Mouse (Mus musculus) MEL (cell line): ENCODE results near the gene Idi1. TPM values are rescaled to one million over a fixed set of nuclear protein-coding genes. Genes with fewer than 3 reads are reported as not detected.
A peak's percentile ranks its signal among the peaks of the same experiment; 100 is the strongest.
"Not testable (repeated sequence)": the region's sequence is repeated elsewhere in the genome, so short reads cannot be mapped to it uniquely, and the experiment has no call there.

Experiments used
- DNase-seq: peaks from one replicate; pipeline ENCODE4 v3.0.0; 2011; ENCODE audit warnings: low read depth, low spot score
- H3K27ac ChIP-seq: 2 replicates; pipeline ENCODE4 v1.5.1; 2012; ENCODE audit warnings: low read depth, mild to moderate bottlenecking, control low read depth, low read length, moderate library complexity; ENCODE audit not compliant: control insufficient read depth
- H3K27me3 ChIP-seq, 2 experiments: fragments of 150-350 bp in 1 of 2; sonication (generic) in 1 of 2; 2 replicates each; pipeline ENCODE4 v1.6.1; 2012; ENCODE audit warnings: low read length in 2 of 2, mild to moderate bottlenecking in 2 of 2, improper control_type of control experiment in 1 of 2, moderate library complexity in 1 of 2; ENCODE audit not compliant: insufficient read depth in 2 of 2, control insufficient read depth in 1 of 2
- H3K36me3 ChIP-seq, 2 experiments: 2 replicates each; pipeline ENCODE4 v1.6.1; 2012 to 2014; ENCODE audit warnings: low read length in 2 of 2, improper control_type of control experiment in 1 of 2, inconsistent platforms in 1 of 2, mild to moderate bottlenecking in 1 of 2; ENCODE audit not compliant: insufficient read depth in 2 of 2, control insufficient read depth in 1 of 2
- H3K4me1 ChIP-seq, 2 experiments: fragments of 150-350 bp in 1 of 2; sonication (generic) in 1 of 2; 2 replicates each; pipeline ENCODE4 v1.6.1; 2012; ENCODE audit warnings: low read length in 2 of 2, improper control_type of control experiment in 1 of 2, mild to moderate bottlenecking in 1 of 2; ENCODE audit not compliant: insufficient read depth in 2 of 2, control insufficient read depth in 1 of 2
- H3K4me3 ChIP-seq, 2 experiments: fragments of 150-350 bp in 1 of 2; sonication (generic) in 1 of 2; 2 replicates each; pipeline ENCODE4 v1.5.1; 2012; ENCODE audit warnings: low read depth in 2 of 2, low read length in 2 of 2, mild to moderate bottlenecking in 2 of 2, moderate library complexity in 2 of 2, control low read depth in 1 of 2, improper control_type of control experiment in 1 of 2; ENCODE audit not compliant: control insufficient read depth in 1 of 2, insufficient read depth in 1 of 2
- H3K79me2 ChIP-seq: 2 replicates; pipeline ENCODE4 v1.6.1; 2012; ENCODE audit warnings: mild to moderate bottlenecking, low read length, moderate library complexity; ENCODE audit not compliant: control insufficient read depth, poor library complexity, insufficient read depth
- H3K9ac ChIP-seq: 2 replicates; pipeline ENCODE4 v1.6.1; 2012; ENCODE audit warnings: low read depth, mild to moderate bottlenecking, control low read depth, low read length, moderate library complexity; ENCODE audit not compliant: control insufficient read depth, poor library complexity, severe bottlenecking
- H3K9me3 ChIP-seq: fragments of 150-350 bp; sonication (generic); replicated peaks from 2 replicates; pipeline ENCODE4 v1.6.1; 2012; ENCODE audit warnings: mild to moderate bottlenecking, low read length, improper control_type of control experiment, moderate library complexity; ENCODE audit not compliant: insufficient read depth
- BHLHE40 ChIP-seq: IDR thresholded peaks from 2 replicates; pipeline ENCODE4 v1.6.1; 2012; ENCODE audit warnings: low read depth, mild to moderate bottlenecking, inconsistent platforms, low read length, improper control_type of control experiment, borderline replicate concordance
- CTCF ChIP-seq, 3 experiments: IDR thresholded peaks in 2 of 3; conservative IDR thresholded peaks in 1 of 3; 2 replicates each; pipeline ENCODE4 v1.5.1; 2011 to 2012; ENCODE audit warnings: low read length in 3 of 3, low read depth in 2 of 3, mild to moderate bottlenecking in 2 of 3, improper control_type of control experiment in 1 of 3, inconsistent platforms in 1 of 3, mixed read lengths in 1 of 3, moderate library complexity in 1 of 3; ENCODE audit not compliant: control insufficient read depth in 1 of 3, insufficient read depth in 1 of 3, poor library complexity in 1 of 3, severe bottlenecking in 1 of 3
- ELF1 ChIP-seq: IDR thresholded peaks from 2 replicates; pipeline ENCODE4 v1.6.1; 2014; ENCODE audit warnings: low read depth, mild to moderate bottlenecking, inconsistent platforms, low read length, improper control_type of control experiment, moderate library complexity
- GATA1 ChIP-seq: IDR thresholded peaks from 2 replicates; pipeline ENCODE4 v1.6.1; 2011; ENCODE audit warnings: low read depth, low read length, improper control_type of control experiment
- KAT2A ChIP-seq: conservative IDR thresholded peaks from 2 replicates; pipeline ENCODE4 v1.6.1; 2012; ENCODE audit warnings: low read depth, low read length, improper control_type of control experiment, inconsistent platforms
- MAFK ChIP-seq: IDR thresholded peaks from 2 replicates; pipeline ENCODE4 v1.6.1; 2011; ENCODE audit warnings: low read depth, mild to moderate bottlenecking, low read length, improper control_type of control experiment, borderline replicate concordance
- MAX ChIP-seq: IDR thresholded peaks from 2 replicates; pipeline ENCODE4 v1.6.1; 2011; ENCODE audit warnings: low read length, improper control_type of control experiment
- MEF2A ChIP-seq: IDR thresholded peaks from 2 replicates; pipeline ENCODE4 v1.6.1; 2014; ENCODE audit warnings: low read depth, mild to moderate bottlenecking, inconsistent platforms, low read length, improper control_type of control experiment; ENCODE audit not compliant: poor library complexity, insufficient replicate concordance, severe bottlenecking; ENCODE audit errors: extremely low read depth
- MXI1 ChIP-seq: IDR thresholded peaks from 2 replicates; pipeline ENCODE4 v1.6.1; 2011; ENCODE audit warnings: mild to moderate bottlenecking, low read depth, low read length, improper control_type of control experiment
- NELFE ChIP-seq: IDR thresholded peaks from 2 replicates; pipeline ENCODE4 v1.6.1; 2011; ENCODE audit warnings: low read depth, low read length, improper control_type of control experiment
- POLR2A ChIP-seq, 2 experiments: IDR thresholded peaks; 2 replicates each; pipeline ENCODE4 v1.6.1; 2011 to 2012; ENCODE audit warnings: low read length in 2 of 2, mild to moderate bottlenecking in 2 of 2, control low read depth in 1 of 2, improper control_type of control experiment in 1 of 2, low read depth in 1 of 2, moderate library complexity in 1 of 2; ENCODE audit not compliant: control insufficient read depth in 1 of 2, insufficient read depth in 1 of 2, poor library complexity in 1 of 2
- POLR2AphosphoS2 ChIP-seq: IDR thresholded peaks from 2 replicates; pipeline ENCODE4 v1.6.1; 2011; ENCODE audit warnings: low read length, improper control_type of control experiment
- RAD21 ChIP-seq: IDR thresholded peaks from 2 replicates; pipeline ENCODE4 v1.6.1; 2011; ENCODE audit warnings: mild to moderate bottlenecking, low read depth, low read length, improper control_type of control experiment
- RCOR1 ChIP-seq: IDR thresholded peaks from 2 replicates; pipeline ENCODE4 v1.6.1; 2012; ENCODE audit warnings: low read depth, mild to moderate bottlenecking, inconsistent platforms, low read length, improper control_type of control experiment
- TAL1 ChIP-seq: IDR thresholded peaks from 2 replicates; pipeline ENCODE4 v1.6.1; 2012; ENCODE audit warnings: mild to moderate bottlenecking, inconsistent platforms, low read length, moderate library complexity, mixed read lengths
- TBP ChIP-seq: IDR thresholded peaks from 2 replicates; pipeline ENCODE4 v1.8.0; 2011; ENCODE audit warnings: low read depth, low read length, improper control_type of control experiment
- UBTF ChIP-seq: IDR thresholded peaks from 2 replicates; pipeline ENCODE4 v1.6.1; 2012; ENCODE audit warnings: low read depth, mild to moderate bottlenecking, inconsistent platforms, low read length, improper control_type of control experiment, moderate library complexity, borderline replicate concordance; ENCODE audit not compliant: insufficient read depth
- USF1 ChIP-seq: IDR thresholded peaks from 2 replicates; pipeline ENCODE4 v1.6.1; 2014; ENCODE audit warnings: low read depth, mild to moderate bottlenecking, inconsistent platforms, low read length, improper control_type of control experiment, moderate library complexity
- USF2 ChIP-seq, 2 experiments: IDR thresholded peaks; 2 replicates each; pipeline ENCODE4 v1.6.1; 2011 to 2012; ENCODE audit warnings: improper control_type of control experiment in 2 of 2, low read length in 2 of 2, borderline replicate concordance in 1 of 2, inconsistent platforms in 1 of 2, low read depth in 1 of 2, mild to moderate bottlenecking in 1 of 2; ENCODE audit not compliant: insufficient read depth in 1 of 2
- ZC3H11A ChIP-seq: IDR thresholded peaks from 2 replicates; pipeline ENCODE4 v1.6.1; 2012; ENCODE audit warnings: low read depth, mild to moderate bottlenecking, inconsistent platforms, low read length, improper control_type of control experiment
- ZNF384 ChIP-seq: IDR thresholded peaks from 2 replicates; pipeline ENCODE4 v1.6.1; 2012; ENCODE audit warnings: low read depth, mild to moderate bottlenecking, inconsistent platforms, low read length, improper control_type of control experiment
- polyA plus RNA-seq, 2 experiments: library from polyadenylated mRNA; stranded (reverse) in 1 of 2; unstranded in 1 of 2; fragments of >175 nt in 1 of 2; fragments of >200 nt in 1 of 2; gene quantifications; 2 replicates each; pipeline versions ENCODE4 v1.2.1 to v1.2.4; 2012; ENCODE audit warnings: low replicate concordance in 2 of 2, low read depth in 1 of 2; ENCODE audit not compliant: insufficient read length in 2 of 2, insufficient read depth in 1 of 2, missing spikeins in 1 of 2
- total RNA-seq: library from RNA; depleted of rRNA; stranded (reverse); fragments of 300-350 nt; gene quantifications from 2 replicates; pipeline ENCODE4 v1.2.3, GENCODE M21; 2012

Gene Idi1
- total and polyA plus RNA-seq, 3 experiments: 22.1 to 22.5 TPM; not detected in 1

- no peak for TF ChIP-seq ELF1
- TF ChIP-seq ZNF384: no peak
- no peak for TF ChIP-seq POLR2A (IDR thresholded peaks at IDR 0.05; ENCODE audit: control insufficient read depth in 1 of 2, insufficient read depth in 1 of 2, low read depth in 1 of 2, low read length in 2 of 2, poor library complexity in 1 of 2)
- no peak for TF ChIP-seq UBTF
Measured at GRCm38 (mm10) chr13:8840941-8841340, 44.4 kb upstream of the Idi1 start.

GRCm38 (mm10) chr13:8841846-8842245, 43.5 kb upstream of the Idi1 start:
- not testable (repeated sequence) for H3K4me3 ChIP-seq, H3K27me3 ChIP-seq, H3K9ac ChIP-seq, H3K9me3 ChIP-seq, DNase-seq, H3K4me1 ChIP-seq, H3K79me2 ChIP-seq, H3K27ac ChIP-seq
- peaks cover 0 to 12% of the 10 kb centered on the region in 2 experiments; a peak in 3 of 4 replicates for H3K36me3 ChIP-seq

More at GRCm38 (mm10) chr13:8840941-8841340, 44.4 kb upstream of the Idi1 start:
- DNase-seq: no peak
- H3K27ac ChIP-seq: no peak overlapping the region
- H3K4me3 ChIP-seq: no peak overlapping the region
- H3K9ac ChIP-seq: no peak overlapping the region
- no peaks in the 10 kb centered on the region for H3K9me3 ChIP-seq
- no peaks in the 10 kb centered on the region for H3K4me1 ChIP-seq
- peaks cover 0 to 12% of the 10 kb centered on the region in 2 experiments; a peak in 3 of 4 replicates for H3K36me3 ChIP-seq
- no peaks in the 10 kb centered on the region for H3K27me3 ChIP-seq
- H3K79me2 ChIP-seq: no peaks in the 10 kb centered on the region

- Histone ChIP-seq H3K36me3 (peaks cover 0 to 12% of the 10 kb centered on the region in 2 experiments; a peak in 3 of 4 replicates), H3K79me2 (no peaks in the 10 kb centered on the region), H3K27me3 (no peaks in the 10 kb centered on the region), H3K9ac (no peak overlapping the region), H3K4me3 (no peak overlapping the region), H3K27ac (no peak overlapping the region), H3K9me3 (no peaks in the 10 kb centered on the region), H3K4me1 (no peaks in the 10 kb centered on the region)
- DNase-seq: peak; percentile 26
- TF ChIP-seq GATA1: 0 out of 2 replicates have a peak, but pooled peaks have one; percentile 13
- TF ChIP-seq TBP: no peak
- TF ChIP-seq, all 39 proteins: peak for 1
Measured at GRCm38 (mm10) chr13:8842273-8842672, 43.0 kb upstream of the Idi1 start.

GRCm38 (mm10) chr13:8847702-8848101, 37.6 kb upstream of the Idi1 start:
- peaks cover 14 to 17% of the 10 kb centered on the region in 2 experiments for H3K36me3 ChIP-seq
- peak; percentile 62 for DNase-seq
- H3K9me3 ChIP-seq: no peaks in the 10 kb centered on the region
- no peaks in the 10 kb centered on the region for H3K79me2 ChIP-seq
- no peak overlapping the region for H3K9ac ChIP-seq
- no peak overlapping the region for H3K4me3 ChIP-seq
- no peaks in the 10 kb centered on the region for H3K27me3 ChIP-seq
- H3K4me1 ChIP-seq: peaks cover 2 to 7% of the 10 kb centered on the region in 2 experiments; a peak in 3 of 4 replicates
- H3K27ac ChIP-seq: no peak overlapping the region
- TF ChIP-seq MAX (no peak), POLR2AphosphoS2 (no peak), NELFE (no peak), RAD21 (peak; percentile 62), MAFK (no peak), USF2 (IDR thresholded peaks at IDR 0.05; ENCODE audit: borderline replicate concordance in 1 of 2, insufficient read depth in 1 of 2, low read depth in 1 of 2, low read length in 2 of 2) (no peak), KAT2A (no peak), CTCF (IDR thresholded peaks at IDR 0.05 in 2 of 3, conservative IDR thresholded peaks at IDR 0.05 in 1 of 3; ENCODE audit: control insufficient read depth in 1 of 3, insufficient read depth in 1 of 3, low read depth in 2 of 3, low read length in 3 of 3, poor library complexity in 1 of 3, severe bottlenecking in 1 of 3) (peak; percentile 18 to 57 (median 43); a peak in 5 of 6 replicates), TBP (no peak), TAL1 (no peak), MEF2A (no peak), USF1 (no peak), RCOR1 (no peak), BHLHE40 (no peak), MXI1 (no peak), ZC3H11A (no peak)
